Mouse (Mus musculus) erythroblast, embryonic 14.5 days (primary cell): ENCODE data around the gene Rinl.

ENCODE experiments used
- GATA1 ChIP-seq: IDR thresholded peaks from 2 replicates; pipeline ENCODE4 v1.6.1; 2012; ENCODE audit warnings: low read length, inconsistent platforms, mixed read lengths
- TAL1 ChIP-seq: IDR thresholded peaks from 3 replicates; pipeline ENCODE4 v1.6.1; 2012; ENCODE audit warnings: low read length, inconsistent platforms, mixed read lengths

- TF ChIP-seq GATA1 (no peak), TAL1 (no peak)
Measured at GRCm38 (mm10) chr7:28790066-28790806, 1.5 kb downstream of the Rinl start.
